ENCODE assay signal across 12 mouse cellular contexts in the genomic region with DNA sequence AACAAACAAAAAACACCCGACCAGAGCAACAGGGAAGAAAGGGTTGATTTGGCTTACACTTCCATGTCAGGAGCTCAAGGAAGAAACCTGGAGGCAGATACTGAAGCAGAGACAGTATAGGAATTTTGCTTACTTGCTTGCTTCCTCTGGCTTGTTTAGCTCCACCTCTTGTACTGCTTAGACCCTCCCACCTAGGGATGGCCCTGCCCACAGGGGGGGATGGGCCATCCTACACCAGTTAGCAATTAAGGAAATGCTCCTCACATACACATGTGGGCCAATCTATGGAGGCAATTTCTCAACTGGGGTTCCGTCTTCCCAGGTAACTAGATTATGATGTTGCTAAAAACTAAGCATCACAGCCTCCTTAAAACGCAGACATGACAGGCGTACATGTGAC. TPM values are rescaled to one million over a fixed set of nuclear protein-coding genes. Genes with fewer than 3 reads are reported as not detected.
A peak's percentile ranks its signal among the peaks of the same experiment; 100 is the strongest.
DNase-seq lines count a peak whose midpoint lies in the region; ATAC-seq and TF ChIP-seq lines count a peak whose summit lies in the region.
"Had no signal": no experiment of that assay in that cellular context is flagged by ENCODE, and none has a peak within 500 bp of the region (broad histone marks: within the 10 kb centered on the region; RNA-seq: fewer than 3 reads in every experiment).

No protein-coding gene starts in this region.

- TF ChIP-seq EP300 in liver, postnatal 0 days (IDR thresholded peaks at IDR 0.05; ENCODE audit: low read depth), result no peak

- H3K4me3 ChIP-seq in embryonic fibroblast, embryonic 13.5 days (ENCODE audit: insufficient read depth, low read length), result peak overlapping the region; percentile 8; the same call in 1 of the 2 replicates
- H3K4me3 ChIP-seq in liver, postnatal 0 days (ENCODE audit: low read depth, low read length), result peak overlapping the region; percentile 17; the same call in 1 of the 2 replicates
- no peak overlapping the region for H3K4me3 ChIP-seq in midbrain, embryonic 13.5 days (replicated peaks)
- H3K4me3 ChIP-seq: forebrain, embryonic 12.5 days; layer of hippocampus, adult 2 months had no signal

- H3K4me2 ChIP-seq in liver, postnatal 0 days (ENCODE audit: low read depth, low read length), result peak overlapping the region; percentile 48
- H3K4me2 ChIP-seq in midbrain, embryonic 13.5 days (replicated peaks), result no peak overlapping the region
- H3K4me2 ChIP-seq: forebrain, embryonic 12.5 days had no signal

- peak overlapping the region; percentile 100 for H3K27ac ChIP-seq in embryonic fibroblast, embryonic 13.5 days (ENCODE audit: insufficient read depth, low read length)
- H3K27ac ChIP-seq in liver, postnatal 0 days (ENCODE audit: low read depth), result peak overlapping the region; percentile 45; the same call in 1 of the 2 replicates
- H3K27ac ChIP-seq in midbrain, embryonic 13.5 days, result no peak overlapping the region
- H3K27ac ChIP-seq: forebrain, embryonic 12.5 days; layer of hippocampus, adult 2 months had no signal

- H3K27me3 ChIP-seq in liver, postnatal 0 days (ENCODE audit: insufficient read depth, low read length), result no peaks in the 10 kb centered on the region
- no peaks in the 10 kb centered on the region for H3K27me3 ChIP-seq in midbrain, embryonic 13.5 days
- H3K27me3 ChIP-seq: forebrain, embryonic 12.5 days had no signal

- H3K9ac ChIP-seq in liver, postnatal 0 days (replicated peaks), result no peak overlapping the region
- H3K9ac ChIP-seq in midbrain, embryonic 13.5 days (replicated peaks), result no peak overlapping the region
- H3K9ac ChIP-seq: forebrain, embryonic 12.5 days had no signal

- H3K36me3 ChIP-seq in liver, postnatal 0 days (replicated peaks; ENCODE audit: insufficient read depth, low read length), result no peaks in the 10 kb centered on the region
- H3K36me3 ChIP-seq in midbrain, embryonic 13.5 days, result no peaks in the 10 kb centered on the region
- H3K36me3 ChIP-seq: forebrain, embryonic 12.5 days had no signal

- no peak for TF ChIP-seq CTCF in embryonic fibroblast, embryonic 13.5 days (IDR thresholded peaks at IDR 0.05; ENCODE audit: borderline replicate concordance, insufficient read depth, low read length)
- TF ChIP-seq CTCF in liver, postnatal 0 days (IDR thresholded peaks at IDR 0.05; ENCODE audit: low read depth), result no peak

- no peaks in the 10 kb centered on the region for H3K9me3 ChIP-seq in liver, postnatal 0 days (ENCODE audit: low read length)
- no peaks in the 10 kb centered on the region for H3K9me3 ChIP-seq in midbrain, embryonic 13.5 days
- H3K9me3 ChIP-seq: forebrain, embryonic 12.5 days had no signal

- WGBS in liver, postnatal 0 days (ENCODE audit: insufficient replicate concordance), result 70% methylated on average over 4 of the region's 4 CpGs
- 89% methylated on average over 4 of the region's 4 CpGs for WGBS in midbrain, embryonic 13.5 days

- no peak for TF ChIP-seq POLR2A in embryonic fibroblast, embryonic 13.5 days (IDR thresholded peaks at IDR 0.05; ENCODE audit: low read depth, low read length)

- peak; percentile 87 for DNase-seq in 416B (ENCODE audit: low read depth)
- DNase-seq in CD4-positive helper T cell, adult 2 months (ENCODE audit: low read depth, low spot score), result peak; percentile 48
- peak; percentile 36 for DNase-seq in liver, postnatal 0 days
- DNase-seq in B cell, adult 2 months, result no peak
- no peak for DNase-seq in layer of hippocampus, adult 18-20 months (ENCODE audit: low spot score in 2 of 2)
- DNase-seq: adrenal gland, postnatal 14 days; lung, postnatal 14 days; right cerebral cortex, postnatal 14 days had no signal

- H3K4me1 ChIP-seq in embryonic fibroblast, embryonic 13.5 days (ENCODE audit: control insufficient read depth, insufficient read depth, low read length), result peaks cover 23% of the 10 kb centered on the region
- H3K4me1 ChIP-seq in liver, postnatal 0 days (ENCODE audit: insufficient read depth), result peaks cover 10% of the 10 kb centered on the region
- H3K4me1 ChIP-seq in midbrain, embryonic 13.5 days (replicated peaks), result 0 out of 2 replicates have a peak, but pooled peaks cover 3% of the 10 kb centered on the region

- ATAC-seq in liver, postnatal 0 days, result peak; percentile 67
- no peak for ATAC-seq in midbrain, embryonic 13.5 days

RNA-seq across cellular contexts. Expression of gene Atxn1, which starts 39.5 kb away (rescaled TPM):
- polyA plus RNA-seq in embryonic fibroblast, embryonic 13.5 days (2011; ENCODE audit: insufficient read length, low read depth, missing spikeins), result 55.8 and 59.3 TPM in 2 replicates
- polyA plus RNA-seq in liver, postnatal 0 days (2015; fragmentation: Nextera tagmentation; extraction: Ambion mirVana), result 3.9 and 4.4 TPM in 2 replicates
- polyA plus RNA-seq in midbrain, embryonic 13.5 days (2015; fragmentation: Nextera tagmentation; extraction: Ambion mirVana), result 6.3 and 7.1 TPM in 2 replicates
- total RNA-seq in layer of hippocampus, adult 18-20 months (2021), result 100 to 1,000 TPM; 117 to 121 TPM

Comparison
In these comparisons a context has a peak if more than half of its experiments do, and no peak if none do; other contexts are left out.
1. DNase-seq: peak in 416B (single experiment), CD4-positive helper T cell, adult 2 months (single experiment) and liver, postnatal 0 days (single experiment); none in B cell, adult 2 months (0 of 2) and layer of hippocampus, adult 18-20 months (0 of 2).